9 mouse cellular contexts compared by ENCODE assay signal in genomic region chr1:181015558-181015957, GRCm38 (mm10). TPM values are rescaled to one million over a fixed set of nuclear protein-coding genes. Genes with fewer than 3 reads are reported as not detected.
DNase-seq lines count a peak whose midpoint lies in the region; ATAC-seq and TF ChIP-seq lines count a peak whose summit lies in the region.
"Had no signal": no experiment of that assay in that cellular context is flagged by ENCODE, and none has a peak within 500 bp of the region (broad histone marks: within the 10 kb centered on the region; RNA-seq: fewer than 3 reads in every experiment).

No protein-coding gene starts in this region.

- peaks cover 11% of the 10 kb centered on the region; the same call in 1 of the 2 replicates for H3K4me1 ChIP-seq in embryonic facial prominence, embryonic 12.5 days
- peaks cover 22% of the 10 kb centered on the region for H3K4me1 ChIP-seq in embryonic facial prominence, embryonic 10.5 days
- H3K4me1 ChIP-seq in ES-Bruce4 (ENCODE audit: control insufficient read depth, insufficient read depth, low read length), result peaks cover 2% of the 10 kb centered on the region
- H3K4me1 ChIP-seq in heart, postnatal 0 days (ENCODE audit: control insufficient read depth, insufficient read depth), result peaks cover 16% of the 10 kb centered on the region
- peaks cover 24% of the 10 kb centered on the region for H3K4me1 ChIP-seq in lung, adult 2 months (ENCODE audit: control insufficient read depth, insufficient read depth, low read length)

- TF ChIP-seq CTCF in ES-Bruce4 (IDR thresholded peaks at IDR 0.05; ENCODE audit: low read depth, low read length), result no peak
- TF ChIP-seq CTCF in heart, postnatal 0 days (IDR thresholded peaks at IDR 0.05; ENCODE audit: low read depth), result no peak
- no peak for TF ChIP-seq CTCF in lung, adult 2 months (IDR thresholded peaks at IDR 0.05; ENCODE audit: insufficient read depth, low read length)

- H3K4me3 ChIP-seq in embryonic facial prominence, embryonic 12.5 days, result no peak overlapping the region
- no peak overlapping the region for H3K4me3 ChIP-seq in embryonic facial prominence, embryonic 10.5 days
- no peak overlapping the region for H3K4me3 ChIP-seq in ES-Bruce4 (ENCODE audit: low read depth, low read length)
- H3K4me3 ChIP-seq in heart, postnatal 0 days (ENCODE audit: low read depth, low read length), result no peak overlapping the region
- H3K4me3 ChIP-seq in lung, adult 2 months (replicated peaks; ENCODE audit: extremely low read depth, low read depth, low read length), result no peak overlapping the region
- H3K4me3 ChIP-seq: neural tube, embryonic 12.5 days had no signal

- H3K36me3 ChIP-seq in embryonic facial prominence, embryonic 12.5 days, result no peaks in the 10 kb centered on the region
- no peaks in the 10 kb centered on the region for H3K36me3 ChIP-seq in embryonic facial prominence, embryonic 10.5 days (replicated peaks)
- no peaks in the 10 kb centered on the region for H3K36me3 ChIP-seq in ES-Bruce4 (ENCODE audit: control insufficient read depth, insufficient read depth, low read length, poor library complexity, severe bottlenecking)
- no peaks in the 10 kb centered on the region for H3K36me3 ChIP-seq in heart, postnatal 0 days (replicated peaks; ENCODE audit: control insufficient read depth, insufficient read depth, low read length)
- H3K36me3 ChIP-seq: neural tube, embryonic 12.5 days had no signal

- no peaks in the 10 kb centered on the region for H3K27me3 ChIP-seq in embryonic facial prominence, embryonic 12.5 days
- peaks cover 34% of the 10 kb centered on the region for H3K27me3 ChIP-seq in embryonic facial prominence, embryonic 10.5 days (replicated peaks; ENCODE audit: low read depth, poor library complexity, severe bottlenecking)
- no peaks in the 10 kb centered on the region for H3K27me3 ChIP-seq in ES-Bruce4 (ENCODE audit: control insufficient read depth, insufficient read depth, low read length, poor library complexity, severe bottlenecking)
- H3K27me3 ChIP-seq in heart, postnatal 0 days (ENCODE audit: control insufficient read depth, insufficient read depth, low read length), result no peaks in the 10 kb centered on the region

- no peaks in the 10 kb centered on the region for H3K9me3 ChIP-seq in embryonic facial prominence, embryonic 12.5 days
- H3K9me3 ChIP-seq in embryonic facial prominence, embryonic 10.5 days, result no peaks in the 10 kb centered on the region
- no peaks in the 10 kb centered on the region for H3K9me3 ChIP-seq in ES-Bruce4 (replicated peaks; ENCODE audit: control insufficient read depth, insufficient read depth, low read length, poor library complexity, severe bottlenecking)
- no peaks in the 10 kb centered on the region for H3K9me3 ChIP-seq in heart, postnatal 0 days (replicated peaks; ENCODE audit: control insufficient read depth, low read length)
- H3K9me3 ChIP-seq: neural tube, embryonic 12.5 days had no signal

- no peak for TF ChIP-seq EP300 in ES-Bruce4 (IDR thresholded peaks at IDR 0.05; ENCODE audit: insufficient read depth, low read depth, low read length)
- TF ChIP-seq EP300 in heart, postnatal 0 days (IDR thresholded peaks at IDR 0.05; ENCODE audit: low read depth), result no peak

- no peak for ATAC-seq in embryonic facial prominence, embryonic 12.5 days (ENCODE audit: insufficient number of reproducible peaks, insufficient read depth, low FRiP score, low TSS enrichment)
- ATAC-seq in heart, postnatal 0 days (ENCODE audit: insufficient read depth, low read depth), result peak; percentile 28

- DNase-seq in embryonic facial prominence, embryonic 10.5 days (ENCODE audit: low spot score), result no peak
- peak; percentile 28 to 45 for DNase-seq in cerebellum, postnatal 14 days
- DNase-seq in heart, postnatal 0 days (ENCODE audit: low spot score), result peak; percentile 63
- DNase-seq in lung, adult 2 months, result peak; percentile 84
- no peak for DNase-seq in retina, postnatal 1 day
- DNase-seq in thymus, adult 18-20 months, result no peak

- no peak for TF ChIP-seq POLR2A in ES-Bruce4 (IDR thresholded peaks at IDR 0.05; ENCODE audit: insufficient read depth, low read length)
- peak; percentile 83; the same call in 1 of the 2 replicates for TF ChIP-seq POLR2A in lung, adult 2 months (IDR thresholded peaks at IDR 0.05; ENCODE audit: borderline replicate concordance, extremely low read depth, low read depth, low read length)

- no peak overlapping the region for H3K4me2 ChIP-seq in embryonic facial prominence, embryonic 12.5 days (replicated peaks)
- no peak overlapping the region for H3K4me2 ChIP-seq in heart, postnatal 0 days (ENCODE audit: low read depth, low read length)

- peak overlapping the region; percentile 7; the same call in 1 of the 2 replicates for H3K9ac ChIP-seq in embryonic facial prominence, embryonic 12.5 days
- H3K9ac ChIP-seq in ES-Bruce4 (ENCODE audit: low read depth, poor library complexity, severe bottlenecking), result peak overlapping the region; percentile 26; the same call in 1 of the 2 replicates
- H3K9ac ChIP-seq in heart, postnatal 0 days (replicated peaks; ENCODE audit: low read depth, low read length), result no peak overlapping the region
- H3K9ac ChIP-seq: neural tube, embryonic 12.5 days had no signal

- no peak overlapping the region for H3K27ac ChIP-seq in embryonic facial prominence, embryonic 12.5 days
- no peak overlapping the region for H3K27ac ChIP-seq in embryonic facial prominence, embryonic 10.5 days (replicated peaks)
- peak overlapping the region; percentile 22; the same call in 1 of the 2 replicates for H3K27ac ChIP-seq in ES-Bruce4 (ENCODE audit: insufficient read depth, low read length)
- peak overlapping the region; percentile 85 for H3K27ac ChIP-seq in heart, postnatal 0 days (ENCODE audit: low read depth)
- H3K27ac ChIP-seq: neural tube, embryonic 12.5 days had no signal

RNA-seq across cellular contexts. Expression of gene Ephx1, which starts 5.1 kb away (rescaled TPM):
- polyA plus RNA-seq in embryonic facial prominence, embryonic 12.5 days (2016; fragmentation: Nextera tagmentation; extraction: Ambion mirVana), result 1.5 and 2.6 TPM in 2 replicates
- polyA plus RNA-seq in embryonic facial prominence, embryonic 10.5 days (2016; fragmentation: Nextera tagmentation; extraction: Ambion mirVana), result 0.41 and 0.46 TPM in 2 replicates
- polyA plus RNA-seq in ES-Bruce4 (2011; ENCODE audit: insufficient read depth, insufficient read length, low read depth, missing spikeins), result 15.1 and 16.9 TPM in 2 replicates
- total RNA-seq in heart, postnatal 0 days (2014; rRNA removed; ENCODE audit: low replicate concordance), result 6.9 and 13.4 TPM in 2 replicates
- 10.2 and 10.6 TPM in 2 replicates for polyA plus RNA-seq in heart, postnatal 0 days (2015; fragmentation: Nextera tagmentation; extraction: Ambion mirVana)
- 116 and 142 TPM in 2 replicates for polyA plus RNA-seq in lung, adult 2 months (2012; rRNA removed)

RNA-seq across cellular contexts. Expression of gene 9130409I23Rik, which starts 35.5 kb away (rescaled TPM):
- polyA plus RNA-seq in embryonic facial prominence, embryonic 12.5 days (2016; fragmentation: Nextera tagmentation; extraction: Ambion mirVana), result not detected in 2 replicates
- polyA plus RNA-seq in embryonic facial prominence, embryonic 10.5 days (2016; fragmentation: Nextera tagmentation; extraction: Ambion mirVana), result not detected in 2 replicates
- polyA plus RNA-seq in ES-Bruce4 (2011; ENCODE audit: insufficient read depth, insufficient read length, low read depth, missing spikeins), result not detected in 2 replicates
- total RNA-seq in heart, postnatal 0 days (2014; rRNA removed; ENCODE audit: low replicate concordance), result not detected in 2 replicates
- polyA plus RNA-seq in heart, postnatal 0 days (2015; fragmentation: Nextera tagmentation; extraction: Ambion mirVana), result not detected in 2 replicates
- polyA plus RNA-seq in lung, adult 2 months (2012; rRNA removed), result not detected in 2 replicates
- polyA plus RNA-seq: neural tube, embryonic 12.5 days had no signal

Comparison
In these comparisons a context has a peak if more than half of its experiments do, and no peak if none do; other contexts are left out.
1. H3K27ac ChIP-seq: peak in ES-Bruce4 (single experiment) and heart, postnatal 0 days (single experiment); none in embryonic facial prominence, embryonic 12.5 days (single experiment) and embryonic facial prominence, embryonic 10.5 days (single experiment).
2. DNase-seq: peak in cerebellum, postnatal 14 days (2 of 2), heart, postnatal 0 days (single experiment) and lung, adult 2 months (single experiment); none in embryonic facial prominence, embryonic 10.5 days (single experiment), retina, postnatal 1 day (single experiment) and thymus, adult 18-20 months (0 of 2).